Mouse (Mus musculus): ENCODE results near the gene Lpcat1.
A peak's percentile ranks its signal among the peaks of the same experiment; 100 is the strongest.

The Lpcat1 gene

GRCm38 (mm10) chr13:73446943-73447342 is 20.1 kb upstream of the Lpcat1 start:
- no peak for DNase-seq (ENCODE audit: low spot score)

GRCm38 (mm10) chr13:73447478-73447877 is 19.5 kb upstream of the Lpcat1 start:
- no peak for DNase-seq (ENCODE audit: low spot score)

GRCm38 (mm10) chr13:73448201-73448600 is 18.8 kb upstream of the Lpcat1 start:
- no peak for DNase-seq (ENCODE audit: low spot score)

GRCm38 (mm10) chr13:73448723-73449122 is 18.3 kb upstream of the Lpcat1 start:
- no peak for DNase-seq (ENCODE audit: low spot score)

GRCm38 (mm10) chr13:73453503-73454217 is 13.3 kb upstream of the Lpcat1 start:
- DNase-seq (ENCODE audit: low spot score), result no peak

- no peak for DNase-seq (ENCODE audit: low spot score)
Observed at GRCm38 (mm10) chr13:73455328-73455727, 11.7 kb upstream of the Lpcat1 start.

- DNase-seq (ENCODE audit: low spot score), result no peak
Observed at GRCm38 (mm10) chr13:73457301-73457700, 9.7 kb upstream of the Lpcat1 start.

- DNase-seq (ENCODE audit: low spot score), result no peak
Observed at GRCm38 (mm10) chr13:73457741-73458140, 9.3 kb upstream of the Lpcat1 start.

- DNase-seq (ENCODE audit: low spot score), result no peak
Observed at GRCm38 (mm10) chr13:73458719-73459118, 8.3 kb upstream of the Lpcat1 start.

- DNase-seq (ENCODE audit: low spot score), result no peak
Observed at GRCm38 (mm10) chr13:73459189-73459850, 7.7 kb upstream of the Lpcat1 start.

- DNase-seq (ENCODE audit: low spot score), result no peak
Observed at GRCm38 (mm10) chr13:73461551-73461950, 5.4 kb upstream of the Lpcat1 start.

- no peak for DNase-seq (ENCODE audit: low spot score)
Observed at GRCm38 (mm10) chr13:73465156-73465555, 1.8 kb upstream of the Lpcat1 start.

- no peak for DNase-seq (ENCODE audit: low spot score)
Observed at GRCm38 (mm10) chr13:73466411-73466810, 586 bp upstream of the Lpcat1 start.

- peak; percentile 25 for DNase-seq (ENCODE audit: low spot score)
Observed at GRCm38 (mm10) chr13:73467421-73468237, 632 bp downstream of the Lpcat1 start.

GRCm38 (mm10) chr13:73468834-73469233 is 1.8 kb downstream of the Lpcat1 start:
- DNase-seq (ENCODE audit: low spot score), result no peak

- DNase-seq (ENCODE audit: low spot score), result no peak
Observed at GRCm38 (mm10) chr13:73469257-73469967, 2.4 kb downstream of the Lpcat1 start.

GRCm38 (mm10) chr13:73472481-73472880 is 5.5 kb downstream of the Lpcat1 start:
- DNase-seq (ENCODE audit: low spot score), result no peak

GRCm38 (mm10) chr13:73473746-73474145 is 6.7 kb downstream of the Lpcat1 start:
- no peak for DNase-seq (ENCODE audit: low spot score)

- DNase-seq (ENCODE audit: low spot score), result no peak
Observed at GRCm38 (mm10) chr13:73474163-73474562, 7.2 kb downstream of the Lpcat1 start.

GRCm38 (mm10) chr13:73475058-73475980 is 8.3 kb downstream of the Lpcat1 start:
- no peak for DNase-seq (ENCODE audit: low spot score)

GRCm38 (mm10) chr13:73476259-73476658 is 9.3 kb downstream of the Lpcat1 start:
- DNase-seq (ENCODE audit: low spot score), result no peak

Measured in ovary, postnatal 14 days (tissue).